Mouse (Mus musculus) stomach, postnatal 0 days (tissue): ENCODE measurements around the gene Pigm.

Experiments used
- CTCF ChIP-seq: IDR thresholded peaks from 2 replicates; pipeline ENCODE4 v1.5.1; 2016; ENCODE audit warnings: antibody characterized with exemption, low read depth, mild to moderate bottlenecking, moderate library complexity
- EP300 ChIP-seq: optimal IDR thresholded peaks from 2 replicates; pipeline ENCODE3; 2016; ENCODE audit warnings: antibody characterized with exemption

- no peak for TF ChIP-seq CTCF
- no peak for TF ChIP-seq EP300
Measured at GRCm38 (mm10) chr1:172335804-172336203, 40.5 kb upstream of the Pigm start.
